ENCODE assay signal across 7 mouse cellular contexts in genomic region chr1:182090298-182090677, GRCm38 (mm10). TPM values are rescaled to one million over a fixed set of nuclear protein-coding genes. Genes with fewer than 3 reads are reported as not detected.
DNase-seq lines count a peak whose midpoint lies in the region; ATAC-seq and TF ChIP-seq lines count a peak whose summit lies in the region.

No protein-coding gene starts in this region.

- no peaks in the 10 kb centered on the region for H3K9me3 ChIP-seq in lung, postnatal 0 days (ENCODE audit: low read length)
- H3K9me3 ChIP-seq in heart, embryonic 15.5 days (replicated peaks) = no peaks in the 10 kb centered on the region
- no peaks in the 10 kb centered on the region for H3K9me3 ChIP-seq in limb, embryonic 14.5 days (ENCODE audit: control insufficient read depth, low read length)

- no peak overlapping the region for H3K9ac ChIP-seq in lung, postnatal 0 days (replicated peaks; ENCODE audit: low read depth)
- H3K9ac ChIP-seq in heart, embryonic 15.5 days = no peak overlapping the region
- no peak overlapping the region; the same call in 1 of the 2 replicates for H3K9ac ChIP-seq in limb, embryonic 14.5 days (ENCODE audit: low read depth, low read length, severe bottlenecking)

- ATAC-seq in lung, postnatal 0 days = no peak
- no peak for ATAC-seq in heart, embryonic 15.5 days (replicated peaks; ENCODE audit: insufficient number of reproducible peaks, insufficient read depth, low FRiP score, low read depth)
- no peak for ATAC-seq in limb, embryonic 14.5 days (ENCODE audit: low FRiP score, low read depth)

- no peak overlapping the region for H3K4me2 ChIP-seq in lung, postnatal 0 days (replicated peaks; ENCODE audit: low read depth, low read length)
- no peak overlapping the region for H3K4me2 ChIP-seq in heart, embryonic 15.5 days
- no peak overlapping the region for H3K4me2 ChIP-seq in limb, embryonic 14.5 days (replicated peaks; ENCODE audit: low read depth, low read length, severe bottlenecking)

- no peaks in the 10 kb centered on the region for H3K27me3 ChIP-seq in lung, postnatal 0 days (replicated peaks; ENCODE audit: insufficient read depth, low read length)
- no peaks in the 10 kb centered on the region for H3K27me3 ChIP-seq in heart, embryonic 15.5 days
- no peaks in the 10 kb centered on the region for H3K27me3 ChIP-seq in limb, embryonic 14.5 days (ENCODE audit: control insufficient read depth, insufficient read depth, low read length)

- no peak for DNase-seq in lung, postnatal 0 days (ENCODE audit: low spot score)
- no peak for DNase-seq in lung, adult 2 months
- no peak for DNase-seq in limb, embryonic 14.5 days (ENCODE audit: low spot score)
- peak; percentile 65 for DNase-seq in yolk sac, embryonic 10.5 days (ENCODE audit: low spot score)
- DNase-seq in left cerebral cortex, adult 9 months (ENCODE audit: low spot score in 2 of 2) = no peak
- DNase-seq in cerebellum, postnatal 25 days = no peak

- peak overlapping the region; percentile 14; the same call in 1 of the 2 replicates for H3K27ac ChIP-seq in lung, postnatal 0 days (ENCODE audit: low read length)
- H3K27ac ChIP-seq in heart, embryonic 15.5 days = peak overlapping the region; percentile 82
- H3K27ac ChIP-seq in limb, embryonic 14.5 days (replicated peaks; ENCODE audit: low read depth, low read length) = peak overlapping the region; percentile 68

- H3K4me1 ChIP-seq in lung, postnatal 0 days (ENCODE audit: insufficient read depth, low read depth, low read length) = peaks cover 32% of the 10 kb centered on the region; the same call in 1 of the 2 replicates
- H3K4me1 ChIP-seq in lung, adult 2 months (ENCODE audit: control insufficient read depth, insufficient read depth, low read length) = peaks cover 14% of the 10 kb centered on the region
- peaks cover 61% of the 10 kb centered on the region for H3K4me1 ChIP-seq in heart, embryonic 15.5 days (replicated peaks)
- peaks cover 55% of the 10 kb centered on the region for H3K4me1 ChIP-seq in limb, embryonic 14.5 days (ENCODE audit: control insufficient read depth, insufficient read depth, low read length)

- no peak for TF ChIP-seq CTCF in lung, postnatal 0 days (IDR thresholded peaks at IDR 0.05)
- TF ChIP-seq CTCF in lung, adult 2 months (IDR thresholded peaks at IDR 0.05; ENCODE audit: insufficient read depth, low read length) = no peak

- 26% methylated on average over 5 of the region's 5 CpGs for WGBS in lung, postnatal 0 days
- WGBS in lung, adult 2 months = 30% methylated on average over 5 of the region's 5 CpGs
- WGBS in heart, embryonic 15.5 days = 26% methylated on average over 5 of the region's 5 CpGs
- WGBS in limb, embryonic 14.5 days = 29% methylated on average over 5 of the region's 5 CpGs

- no peak overlapping the region for H3K4me3 ChIP-seq in lung, postnatal 0 days (ENCODE audit: low read depth, low read length)
- H3K4me3 ChIP-seq in lung, adult 2 months (replicated peaks; ENCODE audit: extremely low read depth, low read depth, low read length) = no peak overlapping the region
- H3K4me3 ChIP-seq in heart, embryonic 15.5 days = no peak overlapping the region
- H3K4me3 ChIP-seq in limb, embryonic 14.5 days (replicated peaks; ENCODE audit: low read length) = no peak overlapping the region

- no peak for TF ChIP-seq EP300 in lung, postnatal 0 days (IDR thresholded peaks at IDR 0.05)

- H3K36me3 ChIP-seq in lung, postnatal 0 days (ENCODE audit: insufficient read depth, low read length) = no peaks in the 10 kb centered on the region
- no peaks in the 10 kb centered on the region for H3K36me3 ChIP-seq in heart, embryonic 15.5 days
- H3K36me3 ChIP-seq in limb, embryonic 14.5 days (ENCODE audit: control insufficient read depth, insufficient read depth, low read length) = no peaks in the 10 kb centered on the region

- TF ChIP-seq POLR2A in lung, adult 2 months (IDR thresholded peaks at IDR 0.05; ENCODE audit: borderline replicate concordance, extremely low read depth, low read depth, low read length) = no peak
- no peak for TF ChIP-seq POLR2A in limb, embryonic 14.5 days (IDR thresholded peaks at IDR 0.05; ENCODE audit: borderline replicate concordance, extremely low read depth, insufficient read depth, insufficient read length)

RNA-seq across cellular contexts. Expression of gene Srp9, which starts 34.2 kb away (rescaled TPM):
- polyA plus RNA-seq in lung, postnatal 0 days (2015; fragmentation: Nextera tagmentation; extraction: Ambion mirVana) = 146 and 148 TPM in 2 replicates
- polyA plus RNA-seq in lung, adult 2 months (2012; rRNA removed) = 26.8 and 33.9 TPM in 2 replicates
- polyA plus RNA-seq in heart, embryonic 15.5 days (2015; fragmentation: Nextera tagmentation; extraction: Ambion mirVana) = 88.4 and 109 TPM in 2 replicates
- 78.2 and 101 TPM in 2 replicates for polyA plus RNA-seq in limb, embryonic 14.5 days (2012; rRNA removed)
- polyA plus RNA-seq in limb, embryonic 14.5 days (2014; fragmentation: Nextera tagmentation; extraction: Ambion mirVana) = 157 and 166 TPM in 2 replicates

Comparison
In these comparisons a context has a peak if more than half of its experiments do, and no peak if none do; other contexts are left out.
1. H3K27ac ChIP-seq: peak in every context shown above with its lines; median percentile 82 in heart, embryonic 15.5 days; 68 in limb, embryonic 14.5 days; 14 in lung, postnatal 0 days.